Mouse (Mus musculus): ENCODE results near the gene Cntnap1. TPM values are rescaled to one million over a fixed set of nuclear protein-coding genes. Genes with fewer than 3 reads are reported as not detected.

The Cntnap1 gene
- polyA plus RNA-seq, 1 experiment from 2014 or later: 0.50 TPM

Small RNAs within 50 kb of the gene (microRNA-seq; reads per million reads assigned to microRNA genes)
- gene Gm27626: not detected

Other genes with a start within 250 kb of the Cntnap1 start
- 50.6 and 60.8 TPM in 2 replicates for gene Stat3, start 231.0 kb upstream of the Cntnap1 start, polyA plus RNA-seq (2015; fragmentation: Nextera tagmentation; extraction: Ambion mirVana)
- 429 and 457 TPM in 2 replicates for gene Cavin1, start 199.6 kb upstream of the Cntnap1 start, polyA plus RNA-seq (2015; fragmentation: Nextera tagmentation; extraction: Ambion mirVana)
- gene Atp6v0a1, start 161.1 kb upstream of the Cntnap1 start, polyA plus RNA-seq (2015; fragmentation: Nextera tagmentation; extraction: Ambion mirVana): 54.1 and 54.4 TPM in 2 replicates
- gene Naglu, start 100.5 kb upstream of the Cntnap1 start, polyA plus RNA-seq (2015; fragmentation: Nextera tagmentation; extraction: Ambion mirVana): 11.6 and 16.3 TPM in 2 replicates
- not detected in 2 replicates for gene Hsd17b1, start 92.1 kb upstream of the Cntnap1 start, polyA plus RNA-seq (2015; fragmentation: Nextera tagmentation; extraction: Ambion mirVana)
- gene Coasy, start 88.0 kb upstream of the Cntnap1 start, polyA plus RNA-seq (2015; fragmentation: Nextera tagmentation; extraction: Ambion mirVana): 26.6 and 29.0 TPM in 2 replicates
- 34.5 and 38.8 TPM in 2 replicates for gene Mlx, start 83.2 kb upstream of the Cntnap1 start, polyA plus RNA-seq (2015; fragmentation: Nextera tagmentation; extraction: Ambion mirVana)
- gene Psmc3ip, start 75.1 kb upstream of the Cntnap1 start, polyA plus RNA-seq (2015; fragmentation: Nextera tagmentation; extraction: Ambion mirVana): 16.6 and 20.0 TPM in 2 replicates
- gene Retreg3, start 50.6 kb upstream of the Cntnap1 start, polyA plus RNA-seq (2015; fragmentation: Nextera tagmentation; extraction: Ambion mirVana): 15.3 and 18.2 TPM in 2 replicates
- gene Tubg1, start 50.6 kb upstream of the Cntnap1 start, polyA plus RNA-seq (2015; fragmentation: Nextera tagmentation; extraction: Ambion mirVana): 62.1 and 71.6 TPM in 2 replicates
- gene Tubg2, start 14.6 kb upstream of the Cntnap1 start, polyA plus RNA-seq (2015; fragmentation: Nextera tagmentation; extraction: Ambion mirVana): 2.7 and 3.4 TPM in 2 replicates
- gene Plekhh3, start 828 bp downstream of the Cntnap1 start, polyA plus RNA-seq (2015; fragmentation: Nextera tagmentation; extraction: Ambion mirVana): 10.5 and 13.6 TPM in 2 replicates
- gene Ccr10, start 4.9 kb downstream of the Cntnap1 start, polyA plus RNA-seq (2015; fragmentation: Nextera tagmentation; extraction: Ambion mirVana): 0.28 and 0.38 TPM in 2 replicates
- 13.3 and 15.0 TPM in 2 replicates for gene Ezh1, start 55.9 kb downstream of the Cntnap1 start, polyA plus RNA-seq (2015; fragmentation: Nextera tagmentation; extraction: Ambion mirVana)
- gene Ramp2, start 75.5 kb downstream of the Cntnap1 start, polyA plus RNA-seq (2015; fragmentation: Nextera tagmentation; extraction: Ambion mirVana): 196 and 210 TPM in 2 replicates
- gene Vps25, start 83.2 kb downstream of the Cntnap1 start, polyA plus RNA-seq (2015; fragmentation: Nextera tagmentation; extraction: Ambion mirVana): 89.1 and 106 TPM in 2 replicates
- 4.1 and 7.2 TPM in 2 replicates for gene Wnk4, start 90.0 kb downstream of the Cntnap1 start, polyA plus RNA-seq (2015; fragmentation: Nextera tagmentation; extraction: Ambion mirVana)
- gene Cntd1, start 108.5 kb downstream of the Cntnap1 start, polyA plus RNA-seq (2015; fragmentation: Nextera tagmentation; extraction: Ambion mirVana): 0.61 and 0.68 TPM in 2 replicates
- 151 and 169 TPM in 2 replicates for gene Coa3, start 108.6 kb downstream of the Cntnap1 start, polyA plus RNA-seq (2015; fragmentation: Nextera tagmentation; extraction: Ambion mirVana)
- 114 and 145 TPM in 2 replicates for gene Becn1, start 131.8 kb downstream of the Cntnap1 start, polyA plus RNA-seq (2015; fragmentation: Nextera tagmentation; extraction: Ambion mirVana)
- gene Psme3, start 145.7 kb downstream of the Cntnap1 start, polyA plus RNA-seq (2015; fragmentation: Nextera tagmentation; extraction: Ambion mirVana): 89.2 and 109 TPM in 2 replicates
- 0.43 and 0.95 TPM in 2 replicates for gene Aoc2, start 154.5 kb downstream of the Cntnap1 start, polyA plus RNA-seq (2015; fragmentation: Nextera tagmentation; extraction: Ambion mirVana)
- gene Aoc3, start 160.1 kb downstream of the Cntnap1 start, polyA plus RNA-seq (2015; fragmentation: Nextera tagmentation; extraction: Ambion mirVana): 1.9 and 2.7 TPM in 2 replicates
- gene G6pc, start 197.0 kb downstream of the Cntnap1 start, polyA plus RNA-seq (2015; fragmentation: Nextera tagmentation; extraction: Ambion mirVana): not detected in 2 replicates
- 36.9 and 42.7 TPM in 2 replicates for gene Aarsd1, start 247.1 kb downstream of the Cntnap1 start, polyA plus RNA-seq (2015; fragmentation: Nextera tagmentation; extraction: Ambion mirVana)

Data from heart, embryonic 15.5 days (tissue).